Mouse (Mus musculus) megakaryocyte progenitor cell, adult 5-6 weeks (primary cell): ENCODE measurements at regions not wholly inside any gene's neighbourhood (a gene's known extent, or its start where the extent isn't known, plus 50 kb on each side); places are given as distances from the start of the nearest gene placed in this dataset.

ENCODE experiments used
- ATAC-seq: replicated peaks from 2 replicates; pipeline ENCODE4 v1.8.0; 2016; ENCODE audit warnings: mild to moderate bottlenecking, moderate TSS enrichment, inconsistent platforms; ENCODE audit not compliant: poor library complexity

DNA sequence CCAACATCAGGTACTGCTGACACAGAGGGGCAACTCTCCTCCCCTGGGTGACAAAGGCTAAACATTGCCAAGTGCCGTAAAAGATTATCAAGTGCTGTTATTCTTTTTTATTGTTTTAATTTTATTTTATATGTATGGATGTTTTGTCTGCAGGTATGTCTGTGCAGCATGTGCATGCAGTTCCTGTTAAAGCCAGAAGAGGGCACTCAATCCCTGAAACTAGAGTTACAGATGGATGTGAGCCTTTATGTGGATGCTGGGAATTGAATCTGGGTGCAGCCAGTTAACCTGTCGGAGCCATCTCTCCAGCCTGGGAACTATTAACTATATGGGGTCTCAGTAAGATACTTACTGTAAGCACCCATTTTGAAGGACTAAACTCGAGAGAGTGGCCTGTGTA lies 104.4 kb upstream of the Slc22a12 start:
- no peak for ATAC-seq

DNA sequence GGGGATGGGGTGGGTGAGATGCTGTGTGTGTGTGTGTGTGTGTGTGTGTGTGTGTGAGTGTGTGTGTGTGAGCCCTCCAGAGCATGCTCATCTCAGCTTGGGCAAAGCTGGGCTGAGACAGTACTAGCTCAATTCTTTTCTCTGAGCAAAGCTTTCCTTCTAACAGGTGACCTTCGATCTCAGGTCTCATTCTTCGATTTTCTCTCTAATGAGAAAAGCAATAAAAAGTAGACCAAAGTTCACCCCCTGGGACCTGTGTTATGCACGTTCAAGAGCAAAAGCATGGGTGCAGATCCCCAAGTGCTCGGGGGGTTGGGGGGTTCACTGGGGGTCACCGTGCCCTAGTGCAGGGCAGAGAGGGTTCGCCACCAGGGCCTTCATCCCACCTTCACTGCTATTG lies 103.1 kb upstream of the Slc22a12 start:
- no peak for ATAC-seq

DNA sequence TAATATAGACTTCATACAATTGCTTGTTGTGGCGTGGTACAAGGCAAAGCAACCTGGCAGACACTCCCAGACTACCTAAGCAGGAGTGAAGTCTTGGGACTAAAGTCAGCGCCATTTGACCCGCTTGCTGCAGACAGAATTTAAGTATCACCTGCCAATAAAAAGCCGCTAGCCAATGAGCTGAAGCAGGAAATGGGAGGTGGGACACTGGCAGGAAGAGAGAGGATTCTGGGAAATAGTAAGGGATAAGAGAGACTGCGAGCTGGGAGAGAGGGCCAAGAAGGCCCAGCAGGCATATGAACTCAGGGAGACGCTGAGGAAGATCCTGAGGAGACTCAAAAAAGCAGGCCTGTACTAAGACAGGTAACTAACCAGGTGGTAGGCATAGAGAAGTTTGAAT lies 102.0 kb upstream of the Slc22a12 start:
- no peak for ATAC-seq

DNA sequence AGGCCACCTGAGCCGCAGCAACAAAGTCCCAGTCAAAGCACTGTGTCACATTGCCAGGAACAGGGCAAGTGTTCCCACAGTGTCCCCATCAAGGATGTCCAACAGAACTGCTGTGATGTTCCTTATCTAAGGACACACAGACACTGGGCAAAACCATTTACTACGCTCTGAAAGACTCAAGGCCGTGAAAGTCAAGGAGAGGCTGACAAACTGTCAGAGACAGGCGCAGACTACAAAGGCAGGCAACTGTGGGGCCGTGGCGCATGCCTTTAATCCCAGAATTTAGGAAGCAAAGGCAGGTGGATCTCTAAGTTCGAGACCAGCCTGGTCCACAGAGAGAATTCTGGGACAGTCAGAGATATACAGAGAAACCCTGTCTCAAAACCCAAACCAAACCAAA lies 96.8 kb upstream of the Slc22a12 start:
- ATAC-seq: no peak

DNA sequence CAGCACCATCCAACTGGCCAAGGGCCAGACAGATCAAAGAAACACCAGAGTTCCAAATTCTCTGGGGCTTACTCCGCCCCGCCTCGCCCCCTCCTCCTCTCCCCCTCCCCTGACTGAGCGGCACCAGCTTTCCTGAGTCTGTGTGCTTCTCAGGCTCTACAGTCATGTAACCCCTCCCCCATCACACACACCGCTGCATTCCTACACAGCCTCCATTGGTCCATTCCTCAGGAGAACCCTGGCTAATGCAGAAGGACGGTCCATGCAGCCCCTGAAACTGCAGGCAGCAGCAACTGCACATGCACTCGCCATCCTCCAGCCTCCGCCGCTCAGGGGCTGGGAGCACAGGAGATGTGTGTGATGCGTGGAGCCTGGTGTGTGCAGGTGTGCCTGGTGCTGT lies 90.6 kb upstream of the Slc22a12 start:
- no peak for ATAC-seq

DNA sequence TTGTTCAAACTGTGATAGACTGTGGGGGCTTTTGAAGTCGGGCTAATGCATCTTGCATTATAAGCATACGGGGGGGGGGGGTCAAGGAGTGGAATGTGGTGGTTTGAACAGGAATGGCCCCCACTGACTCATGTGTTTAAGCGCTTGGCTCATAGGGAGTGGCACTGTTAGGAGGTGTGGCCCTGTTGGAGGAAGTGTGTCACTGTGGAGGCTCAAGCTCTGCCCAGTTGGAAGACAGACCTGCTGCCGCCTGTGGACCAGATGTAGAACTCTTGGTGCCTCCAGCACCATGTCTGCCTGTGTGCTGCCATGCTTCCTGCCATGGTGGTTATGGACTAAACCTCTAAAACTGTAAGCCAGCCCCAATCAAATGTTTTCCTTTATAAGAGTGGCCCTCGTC lies 89.0 kb upstream of the Slc22a12 start:
- no peak for ATAC-seq

DNA sequence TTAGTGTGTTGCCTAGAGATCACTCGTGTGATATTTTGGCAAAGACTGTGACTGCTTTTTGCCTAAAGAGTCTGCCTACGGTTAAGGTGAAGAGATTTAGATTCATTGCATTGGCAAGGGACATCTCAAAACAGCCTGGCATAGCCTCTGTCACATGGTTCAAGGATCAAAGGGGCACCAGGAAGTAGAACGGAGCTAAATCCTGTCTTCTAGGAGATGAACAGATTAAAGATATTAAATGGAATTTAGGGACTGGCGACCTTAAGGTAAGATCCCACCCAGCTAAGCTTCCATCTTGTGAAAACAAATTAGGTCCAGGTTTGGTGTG lies 87.7 kb upstream of the Slc22a12 start:
- no peak for ATAC-seq

DNA sequence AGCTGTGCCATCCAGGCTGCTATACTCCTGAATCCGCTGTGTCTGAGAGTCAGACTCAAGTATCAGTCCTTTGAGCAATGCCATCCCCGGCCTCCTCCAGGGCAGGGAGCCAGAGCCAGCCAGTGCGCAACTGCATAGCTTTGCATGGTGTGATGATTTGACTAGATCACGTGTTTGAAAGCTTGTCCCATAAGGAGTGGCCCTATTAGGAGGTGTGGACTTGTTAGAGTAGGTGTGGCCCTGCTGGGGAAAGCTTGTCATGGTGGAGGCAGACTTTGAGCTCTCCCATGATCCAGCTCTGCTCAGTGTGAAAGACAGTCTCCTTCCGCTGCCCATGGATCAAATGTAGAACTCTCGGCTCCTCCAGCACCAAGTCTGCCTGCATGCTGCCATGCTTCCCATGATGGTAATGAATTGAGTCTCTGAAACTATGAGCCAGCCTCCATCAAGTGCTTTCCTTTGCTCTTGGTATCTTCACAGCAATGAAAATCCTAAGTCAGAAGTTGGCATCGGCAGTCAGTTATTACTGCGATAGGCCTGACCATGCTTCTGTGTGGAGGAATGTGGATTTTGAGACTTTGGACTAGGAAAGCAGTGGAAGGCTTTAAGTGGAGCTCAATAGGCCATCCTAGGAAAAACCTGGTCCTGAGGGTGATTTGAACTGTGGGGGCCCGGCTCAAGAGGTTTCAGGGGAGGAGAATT lies 87.2 kb upstream of the Slc22a12 start:
- ATAC-seq: no peak

DNA sequence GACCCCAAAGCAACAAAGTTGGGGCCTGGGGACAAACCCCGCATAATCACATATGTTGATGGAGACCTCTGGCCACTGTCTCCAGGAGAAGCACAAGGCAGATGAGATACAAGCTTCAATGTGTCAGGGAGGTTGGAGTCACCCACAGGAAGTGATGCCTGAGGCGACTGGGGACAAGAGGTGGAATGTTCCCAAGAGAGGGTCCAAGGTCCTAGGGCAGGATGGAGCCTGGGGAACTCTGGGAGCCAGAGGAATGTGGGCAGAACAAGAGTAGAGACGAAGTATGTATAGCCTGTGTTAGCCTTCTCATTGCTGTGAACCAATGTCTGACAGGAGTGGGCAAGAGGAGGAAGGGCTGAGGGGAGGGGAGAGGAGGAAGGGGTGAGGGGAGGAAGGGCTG lies 82.7 kb upstream of the Slc22a12 start:
- no peak for ATAC-seq

DNA sequence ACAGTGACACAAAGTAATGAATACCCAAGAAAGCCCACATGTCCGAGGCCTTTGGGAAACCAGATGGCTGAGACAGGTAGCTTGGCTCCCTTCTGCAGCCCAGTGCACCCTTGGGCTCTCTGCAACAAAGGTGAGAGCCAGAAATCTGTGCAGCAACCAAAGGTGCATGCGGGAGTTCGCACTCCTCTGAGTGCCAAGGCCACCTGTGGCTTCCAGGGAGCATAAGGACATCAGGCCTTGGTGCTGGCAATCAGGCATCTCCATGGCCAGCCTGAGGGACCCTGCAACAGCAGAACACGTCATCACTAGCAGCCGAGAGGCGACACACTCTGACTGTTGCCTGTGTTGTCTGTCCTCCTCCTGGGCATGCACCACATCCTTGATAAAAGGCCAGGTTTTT lies 78.2 kb upstream of the Slc22a12 start:
- no peak for ATAC-seq

DNA sequence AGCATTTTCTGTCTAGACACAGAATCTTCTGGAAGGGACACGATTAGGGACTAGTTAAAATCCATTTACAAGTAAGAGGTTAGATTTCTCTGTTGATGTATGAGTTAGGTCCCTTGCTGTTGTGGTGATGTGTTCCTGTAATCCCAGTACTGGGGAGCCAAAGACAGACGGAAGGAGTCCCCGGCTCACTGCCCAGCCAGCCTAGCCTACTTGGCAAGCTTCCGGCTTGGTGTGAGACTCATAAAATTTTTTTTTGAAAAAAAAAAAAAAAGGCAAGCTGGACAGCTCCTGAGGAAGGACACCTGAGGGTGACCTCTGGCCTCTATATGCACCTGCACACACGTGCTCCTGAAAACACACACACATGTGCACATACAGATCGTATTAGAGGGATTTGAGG lies 76.7 kb upstream of the Slc22a12 start:
- ATAC-seq: no peak

DNA sequence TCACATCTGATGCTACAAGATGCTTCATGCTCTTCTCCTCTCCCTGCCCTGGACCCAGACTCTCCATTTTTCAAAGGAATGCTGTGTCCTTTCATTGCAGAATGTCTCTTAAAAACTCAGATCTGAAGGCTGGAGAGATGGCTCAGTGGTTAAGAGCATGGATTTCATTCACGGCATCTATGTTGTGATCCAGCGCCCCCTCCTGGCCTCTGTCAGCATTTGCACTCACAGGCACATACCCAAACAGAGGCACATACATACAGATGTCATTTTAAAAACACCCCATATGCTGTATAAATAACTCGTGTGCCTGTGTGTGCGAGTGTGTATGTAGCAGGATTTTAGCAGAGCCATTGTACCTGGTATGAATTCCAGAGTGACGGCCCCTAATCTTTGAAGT lies 73.8 kb upstream of the Slc22a12 start:
- ATAC-seq: no peak

DNA sequence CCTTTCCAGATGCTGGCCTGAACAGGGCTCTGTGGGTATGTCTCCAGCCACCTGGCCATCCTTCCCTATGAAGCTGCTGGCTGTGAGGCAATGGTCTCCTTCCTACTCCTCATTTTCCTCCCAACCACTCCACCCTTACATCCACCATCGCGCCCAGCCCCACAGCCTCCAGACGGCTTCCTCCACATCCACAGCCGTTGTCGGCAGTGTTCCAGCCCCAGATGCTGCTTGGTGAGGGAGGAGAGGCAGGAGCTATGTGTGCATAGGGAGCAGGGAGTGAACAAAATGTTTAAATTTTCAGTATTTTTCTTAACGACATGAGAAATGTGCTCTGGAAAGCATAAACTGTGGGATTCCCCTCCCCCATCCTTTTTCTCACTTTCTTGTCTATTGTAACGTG lies 69.6 kb upstream of the Slc22a12 start:
- ATAC-seq: no peak

DNA sequence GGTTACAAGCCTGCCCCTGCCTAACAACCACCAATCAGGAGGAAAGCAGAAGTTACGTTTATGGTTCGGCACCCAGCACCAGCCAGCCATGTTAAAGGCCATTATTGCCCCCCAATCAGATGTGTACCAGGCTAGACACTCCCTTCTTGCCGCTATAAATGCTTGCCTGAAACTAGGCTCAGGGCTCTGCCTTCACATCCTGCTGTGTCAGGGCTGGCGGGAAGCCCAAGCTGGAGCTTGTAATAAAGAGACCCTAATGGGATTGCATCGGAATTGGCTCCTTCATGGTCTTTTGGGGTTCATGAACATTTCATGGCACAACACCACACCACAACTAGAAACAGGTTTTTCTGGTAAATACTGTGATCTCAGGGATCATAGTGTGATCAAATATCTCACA lies 69.1 kb upstream of the Slc22a12 start:
- no peak for ATAC-seq

DNA sequence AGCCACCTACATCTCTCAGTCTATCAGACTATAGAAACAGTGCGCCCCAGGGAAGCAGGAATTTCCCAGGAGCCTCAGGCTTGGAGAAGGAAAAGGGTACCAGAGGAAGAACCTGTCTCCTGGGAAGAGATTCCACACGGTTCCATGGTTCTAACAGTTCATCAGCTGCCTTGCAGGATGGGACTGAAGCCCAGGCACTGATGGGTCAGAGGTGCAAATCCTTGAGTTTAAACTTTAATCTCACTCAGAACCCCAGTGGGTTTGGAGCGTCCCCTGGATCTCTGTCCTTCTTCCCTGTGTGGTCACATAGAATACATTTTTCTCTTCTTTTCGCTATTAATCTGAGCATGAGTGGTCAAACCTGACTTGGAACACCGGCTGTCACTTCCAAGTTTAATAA lies 67.9 kb upstream of the Slc22a12 start:
- no peak for ATAC-seq

DNA sequence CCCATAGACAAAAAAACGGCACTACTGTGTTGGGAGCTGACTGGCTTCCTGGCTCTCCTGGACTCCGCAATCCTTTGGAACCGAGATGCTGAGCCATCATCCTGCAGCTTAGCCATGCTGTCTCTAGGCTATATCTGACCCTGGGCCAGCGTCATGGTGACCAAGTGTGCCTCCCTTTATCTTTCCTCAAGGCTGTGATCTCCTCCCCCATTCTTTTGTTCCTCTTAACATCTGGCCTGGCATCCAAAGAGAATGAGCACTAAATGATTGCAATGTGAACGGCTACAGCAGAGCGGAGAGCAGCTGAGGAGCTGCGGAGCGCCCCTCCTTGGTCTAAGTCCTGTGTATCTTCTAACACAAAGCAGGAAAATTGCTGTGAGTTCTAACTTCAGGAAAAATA lies 67.2 kb upstream of the Slc22a12 start:
- ATAC-seq: no peak

DNA sequence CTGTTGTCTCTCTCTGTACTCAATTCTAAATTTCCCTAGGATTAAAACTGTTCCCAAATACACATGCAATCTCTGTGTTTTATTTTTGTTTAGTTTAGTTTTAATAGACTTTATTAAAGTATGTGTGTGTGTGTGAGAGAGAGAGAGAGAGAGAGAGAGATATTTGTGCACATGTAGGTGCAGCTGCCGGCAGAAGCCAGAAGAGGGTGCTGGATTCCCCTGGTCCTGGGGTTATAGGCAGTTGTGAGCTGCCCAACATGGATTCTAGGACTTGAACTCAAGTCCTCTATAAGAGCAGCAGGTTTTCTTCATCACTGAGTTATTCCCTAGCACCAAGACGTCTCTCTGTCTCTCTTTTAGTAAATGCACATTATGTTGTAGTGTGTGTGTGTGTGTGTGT lies 64.7 kb upstream of the Slc22a12 start:
- ATAC-seq: no peak

DNA sequence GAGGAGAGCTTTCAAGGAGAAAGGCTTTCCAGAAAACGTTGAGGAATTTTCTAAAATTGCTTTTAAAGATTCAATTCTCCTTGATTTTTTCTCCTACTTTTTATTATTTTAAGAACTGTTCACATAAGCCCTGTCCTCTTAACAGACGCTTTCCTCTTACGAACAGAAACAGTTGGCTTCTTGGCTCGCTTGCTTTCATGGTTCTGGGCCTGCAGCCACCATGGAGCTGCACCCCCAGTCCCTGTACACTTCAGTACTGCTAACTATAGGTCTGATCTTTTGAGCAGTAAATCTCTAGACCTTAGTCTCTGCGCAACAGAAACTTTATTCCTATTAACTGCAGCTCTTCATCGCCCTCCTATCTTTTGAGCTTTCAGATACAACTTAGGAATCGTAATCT lies 63.8 kb upstream of the Slc22a12 start:
- no peak for ATAC-seq

DNA sequence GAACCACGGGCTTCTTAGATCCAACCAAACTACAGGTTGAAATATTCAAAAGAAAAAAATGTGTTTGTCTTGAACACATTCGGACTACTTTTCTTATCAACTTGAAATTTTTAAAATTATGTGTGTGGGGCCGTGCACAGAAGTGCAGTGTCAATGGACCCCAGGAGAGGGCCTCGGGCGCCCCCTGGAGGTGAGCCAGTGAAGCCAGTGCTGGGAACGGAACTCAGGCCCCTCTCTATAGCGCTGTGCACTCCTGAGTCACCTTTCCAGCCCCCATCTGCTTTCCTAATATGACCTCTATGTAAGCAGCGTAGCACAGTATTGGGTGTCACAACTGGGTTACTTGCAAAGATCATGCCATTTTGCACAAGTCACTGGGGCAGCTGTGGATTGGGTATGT lies 61.9 kb upstream of the Slc22a12 start:
- no peak for ATAC-seq

DNA sequence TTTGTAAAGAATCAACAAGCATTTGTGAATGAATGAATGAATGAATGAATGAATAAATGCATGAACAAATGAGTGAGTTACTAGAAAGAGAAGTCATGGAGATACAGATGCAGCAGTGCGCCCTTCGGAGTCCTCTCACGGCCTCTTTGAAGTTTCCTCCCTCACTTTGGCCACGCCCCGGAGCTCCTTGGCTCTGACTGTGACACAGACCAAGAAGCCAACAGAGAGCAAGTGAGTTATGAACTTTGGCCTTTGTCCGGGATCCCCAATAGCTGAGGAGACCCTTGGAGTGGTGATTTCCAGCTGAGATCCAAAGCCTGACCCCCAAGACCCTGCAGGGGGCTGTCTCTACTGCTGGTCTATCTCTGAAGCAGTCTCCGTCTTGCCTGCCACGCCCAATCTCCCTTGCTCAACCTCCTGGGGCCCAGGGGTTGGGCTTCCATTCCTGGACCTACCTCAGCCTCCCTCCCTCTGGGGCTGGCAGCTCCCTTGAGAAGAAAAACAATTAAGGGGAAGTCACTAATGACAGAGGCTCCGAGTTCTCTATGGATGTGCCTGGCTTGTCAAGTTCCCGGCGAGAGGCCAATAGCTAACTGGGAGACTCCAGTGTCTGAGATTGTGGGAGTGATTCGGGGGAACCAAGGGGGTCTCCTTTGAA lies 58.2 kb upstream of the Slc22a12 start:
- ATAC-seq: 0 out of 2 replicates have a peak, but pooled peaks have one; percentile 29

DNA sequence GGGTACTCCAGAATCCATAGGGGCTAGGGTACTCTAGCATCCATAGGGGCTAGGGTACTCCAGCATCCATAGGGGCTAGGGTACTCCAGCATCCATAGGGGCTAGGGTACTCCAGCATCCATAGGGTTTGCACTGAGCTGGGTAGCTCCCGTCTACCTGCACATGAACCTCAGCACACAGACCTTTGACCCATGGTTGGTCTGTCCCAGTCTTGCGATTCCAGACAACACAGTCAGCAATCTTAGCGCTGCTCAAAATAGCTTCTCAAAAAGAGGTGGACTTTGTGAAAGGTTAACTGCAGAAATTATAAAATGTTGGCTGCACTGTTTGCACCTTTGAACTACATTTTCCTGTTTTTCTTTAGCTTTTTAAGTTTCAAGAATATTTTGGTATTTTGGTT lies 56.4 kb upstream of the Slc22a12 start:
- ATAC-seq: no peak

DNA sequence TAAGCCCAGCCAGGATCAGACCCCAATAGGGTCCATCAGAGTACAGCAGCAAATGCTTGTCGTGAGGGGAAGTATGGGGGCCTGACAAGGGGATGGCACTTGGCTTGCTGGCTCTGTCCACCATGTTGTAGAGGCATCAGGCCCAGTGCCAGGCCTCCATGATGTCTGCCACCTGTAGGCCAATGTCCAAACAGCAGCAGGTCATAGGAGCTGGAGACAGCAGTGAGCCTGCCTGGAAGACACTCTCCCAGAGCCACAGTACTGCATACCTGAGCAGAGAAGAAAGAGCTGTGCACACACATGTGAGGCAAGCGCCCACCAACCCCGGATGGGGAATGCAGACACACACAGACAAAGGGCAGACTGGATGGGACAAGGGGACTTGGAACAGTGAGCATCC lies 55.4 kb upstream of the Slc22a12 start:
- no peak for ATAC-seq

DNA sequence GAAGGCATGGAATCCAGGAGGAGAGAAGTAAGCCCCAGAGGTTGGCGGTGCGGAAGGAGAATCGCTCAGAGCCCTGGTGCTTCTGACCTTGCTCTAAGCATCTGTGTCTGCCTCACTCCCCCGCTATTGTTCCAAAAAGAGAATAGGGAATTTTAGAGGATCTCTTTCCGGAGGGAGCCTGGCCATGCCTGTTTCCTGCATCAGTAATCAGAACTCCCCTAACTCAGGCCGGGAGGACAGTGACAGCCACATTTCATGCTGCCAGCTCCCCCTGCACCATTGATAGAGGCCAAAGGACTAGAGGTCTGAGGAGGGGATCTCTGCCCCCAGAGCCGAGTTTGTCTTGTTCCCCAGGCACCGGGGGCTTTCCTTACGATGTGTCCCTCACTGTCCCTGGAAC lies 53.0 kb upstream of the Slc22a12 start:
- ATAC-seq: no peak
